Mouse (Mus musculus) midbrain, embryonic 15.5 days (tissue): ENCODE results near the gene Myoz1. TPM values are rescaled to one million over a fixed set of nuclear protein-coding genes. Genes with fewer than 3 reads are reported as not detected.
A peak's percentile ranks its signal among the peaks of the same experiment; 100 is the strongest.

ENCODE experiments used
- ATAC-seq: fragments of 200-750 bp; cut with Nextera tagmentation; replicated peaks from 2 replicates; pipeline ENCODE4 v1.8.0; 2017; ENCODE audit warnings: moderate TSS enrichment
- H3K27ac ChIP-seq: fragments of 300-500 bp; sonication (generic); 2 replicates; pipeline ENCODE4 v1.5.1; 2015; ENCODE audit warnings: mild to moderate bottlenecking, inconsistent platforms
- H3K27me3 ChIP-seq: fragments of 300-500 bp; sonication (generic); replicated peaks from 2 replicates; pipeline ENCODE4 v1.6.1; 2015; ENCODE audit warnings: inconsistent platforms
- H3K36me3 ChIP-seq: fragments of 300-500 bp; sonication (generic); replicated peaks from 2 replicates; pipeline ENCODE4 v1.6.1; 2015; ENCODE audit warnings: inconsistent platforms
- H3K4me1 ChIP-seq: fragments of 300-500 bp; sonication (generic); 2 replicates; pipeline ENCODE4 v1.6.1; 2015; ENCODE audit warnings: inconsistent platforms
- H3K4me2 ChIP-seq: fragments of 300-500 bp; sonication (generic); 2 replicates; pipeline ENCODE4 v1.6.1; 2015; ENCODE audit warnings: inconsistent platforms, mild to moderate bottlenecking, moderate library complexity
- H3K4me3 ChIP-seq: fragments of 300-500 bp; sonication (generic); 2 replicates; pipeline ENCODE4 v1.5.1; 2015; ENCODE audit warnings: mild to moderate bottlenecking, inconsistent platforms
- H3K9ac ChIP-seq: fragments of 300-500 bp; sonication (generic); 2 replicates; pipeline ENCODE4 v1.6.1; 2015; ENCODE audit warnings: mild to moderate bottlenecking, inconsistent platforms
- H3K9me3 ChIP-seq: fragments of 300-500 bp; sonication (generic); 2 replicates; pipeline ENCODE4 v1.6.1; 2016; ENCODE audit warnings: inconsistent platforms
- WGBS: fragments of 180-500 bp; shearing (Covaris S2); methylation state at CpG from one replicate; pipeline ENCODE4 v1.1.7; 2015; ENCODE audit warnings: mixed read lengths; 5-methylcytosine and 5-hydroxymethylcytosine counted together
- polyA plus RNA-seq: library from polyadenylated mRNA; unstranded; fragments of >200 nt; fragmentation: Nextera tagmentation; extraction: Ambion mirVana; gene quantifications from 2 replicates; pipeline ENCODE4 v1.2.1, GENCODE M21; 2015

Myoz1 gene
- polyA plus RNA-seq, 1 experiment from 2014 or later = 0.50 TPM

DNA sequence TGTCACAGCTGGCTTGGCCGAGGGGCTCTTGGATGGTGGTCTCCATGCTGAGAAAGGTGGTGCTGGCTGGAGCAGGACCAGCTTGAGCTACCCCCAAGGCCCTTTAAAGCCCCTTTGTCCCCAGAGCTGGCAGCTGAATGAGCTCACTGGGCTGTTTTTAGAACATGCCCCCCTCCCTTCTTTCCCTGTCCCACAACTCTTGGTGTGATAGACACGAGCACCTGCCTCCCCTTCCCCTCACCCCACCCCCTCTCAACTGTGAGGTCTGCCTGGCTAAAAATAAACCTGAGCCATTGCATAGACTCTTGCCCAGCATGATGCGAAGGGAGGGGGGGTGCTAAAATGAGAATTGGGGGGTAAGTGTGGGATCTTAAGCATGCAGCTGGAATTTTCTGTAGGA lies 8.1 kb upstream of the Myoz1 start:
- Histone ChIP-seq H3K4me3 (no peak overlapping the region), H3K9ac (no peak overlapping the region), H3K9me3 (no peaks in the 10 kb centered on the region), H3K4me2 (no peak overlapping the region), H3K4me1 (peaks cover 17% of the 10 kb centered on the region), H3K27me3 (peaks cover 14% of the 10 kb centered on the region), H3K27ac (no peak overlapping the region), H3K36me3 (no peaks in the 10 kb centered on the region)
- ATAC-seq = no peak
- WGBS = 47% methylated on average over 3 of the region's 3 CpGs

DNA sequence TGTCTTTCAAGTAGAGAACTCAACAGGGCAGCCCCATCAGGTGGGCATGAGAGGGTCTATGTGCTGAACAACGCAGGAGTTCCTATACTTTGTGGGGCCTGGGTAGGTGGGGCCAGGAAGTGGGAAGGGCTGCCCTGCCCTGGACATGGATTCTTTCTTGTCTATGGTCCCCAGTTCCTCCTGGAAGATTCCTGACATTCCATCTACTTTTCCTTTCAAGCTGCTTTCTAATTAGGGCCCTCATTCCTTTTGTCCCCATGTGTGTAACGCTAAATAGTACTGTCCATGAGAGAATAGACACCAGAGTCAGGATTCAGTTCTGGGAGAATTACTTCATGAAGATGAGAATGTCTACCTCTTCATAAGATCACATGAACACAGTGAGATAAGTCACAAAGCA lies 7.3 kb upstream of the Myoz1 start:
- Histone ChIP-seq H3K36me3 (no peaks in the 10 kb centered on the region), H3K9me3 (no peaks in the 10 kb centered on the region), H3K4me3 (no peak overlapping the region), H3K4me2 (no peak overlapping the region), H3K4me1 (peaks cover 17% of the 10 kb centered on the region), H3K9ac (no peak overlapping the region), H3K27ac (no peak overlapping the region), H3K27me3 (peaks cover 10% of the 10 kb centered on the region)
- no peak for ATAC-seq
- 71% methylated on average over 2 of the region's 2 CpGs for WGBS

DNA sequence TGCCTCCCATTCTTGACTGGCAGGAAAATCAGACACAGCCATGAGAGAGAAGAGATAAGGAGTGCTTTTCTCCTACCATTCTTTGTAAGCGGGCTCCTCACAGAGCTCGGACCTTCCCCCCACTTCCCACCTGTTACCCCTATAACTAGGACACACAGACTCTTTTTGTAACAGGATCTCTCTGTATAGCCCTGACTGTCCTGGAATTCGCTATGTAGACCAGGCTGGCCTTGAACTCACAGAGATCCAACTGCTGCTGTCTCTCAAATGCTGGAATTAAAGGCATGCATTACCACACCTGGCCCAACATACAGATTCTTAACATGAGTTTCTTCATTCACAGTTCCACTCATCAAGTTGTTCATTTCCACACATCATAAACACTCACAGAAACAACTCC lies 6.4 kb upstream of the Myoz1 start:
- ATAC-seq = no peak
- Histone ChIP-seq H3K4me2 (peak overlapping the region; percentile 80), H3K9me3 (no peaks in the 10 kb centered on the region), H3K4me1 (peaks cover 17% of the 10 kb centered on the region), H3K27me3 (peaks cover 7% of the 10 kb centered on the region; the same call in 1 of the 2 replicates), H3K4me3 (no peak overlapping the region), H3K36me3 (no peaks in the 10 kb centered on the region), H3K9ac (no peak overlapping the region), H3K27ac (no peak overlapping the region)
- 92% methylated on average over 3 of the region's 3 CpGs for WGBS

DNA sequence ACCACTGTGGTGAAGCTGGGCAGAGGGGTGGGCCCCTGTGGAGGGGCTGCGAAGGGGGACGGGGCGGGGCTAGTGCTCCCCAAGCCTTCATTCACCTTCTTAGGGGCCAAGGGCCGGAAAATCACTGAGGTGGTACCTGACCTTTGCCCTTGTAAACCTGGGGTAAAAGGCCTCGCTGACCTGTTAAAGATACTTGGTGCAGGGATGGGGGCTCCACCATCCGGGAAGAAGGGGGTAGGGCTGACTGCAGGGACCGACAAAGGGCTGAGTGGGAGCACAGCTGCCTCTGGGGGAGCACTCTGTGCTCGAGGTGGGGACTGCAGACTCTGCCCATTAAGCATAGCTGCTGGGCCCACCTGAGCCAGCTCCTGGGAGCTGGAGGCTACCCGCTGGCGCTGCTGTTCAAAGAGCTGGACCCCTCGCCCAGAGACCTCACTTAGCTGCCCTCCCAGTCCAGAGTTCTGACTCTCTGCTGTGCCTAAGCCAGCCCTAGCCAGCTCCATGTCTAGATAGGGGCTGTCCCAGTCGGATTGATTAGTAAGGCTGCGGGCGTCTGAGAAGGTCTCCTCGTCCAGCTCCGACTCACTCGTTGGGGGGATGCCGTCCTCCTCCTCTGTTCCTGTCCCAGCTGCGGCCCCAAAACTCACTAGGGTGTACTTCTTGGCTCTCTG lies 5.5 kb upstream of the Myoz1 start:
- Histone ChIP-seq H3K27ac (peak overlapping the region; percentile 86), H3K36me3 (no peaks in the 10 kb centered on the region), H3K9ac (peak overlapping the region; percentile 71), H3K4me3 (peak overlapping the region; percentile 61), H3K9me3 (no peaks in the 10 kb centered on the region), H3K4me1 (peaks cover 17% of the 10 kb centered on the region), H3K4me2 (peak overlapping the region; percentile 80), H3K27me3 (peaks cover 7% of the 10 kb centered on the region; the same call in 1 of the 2 replicates)
- 9% methylated on average over 19 of the region's 19 CpGs for WGBS
- ATAC-seq = peak; percentile 70

DNA sequence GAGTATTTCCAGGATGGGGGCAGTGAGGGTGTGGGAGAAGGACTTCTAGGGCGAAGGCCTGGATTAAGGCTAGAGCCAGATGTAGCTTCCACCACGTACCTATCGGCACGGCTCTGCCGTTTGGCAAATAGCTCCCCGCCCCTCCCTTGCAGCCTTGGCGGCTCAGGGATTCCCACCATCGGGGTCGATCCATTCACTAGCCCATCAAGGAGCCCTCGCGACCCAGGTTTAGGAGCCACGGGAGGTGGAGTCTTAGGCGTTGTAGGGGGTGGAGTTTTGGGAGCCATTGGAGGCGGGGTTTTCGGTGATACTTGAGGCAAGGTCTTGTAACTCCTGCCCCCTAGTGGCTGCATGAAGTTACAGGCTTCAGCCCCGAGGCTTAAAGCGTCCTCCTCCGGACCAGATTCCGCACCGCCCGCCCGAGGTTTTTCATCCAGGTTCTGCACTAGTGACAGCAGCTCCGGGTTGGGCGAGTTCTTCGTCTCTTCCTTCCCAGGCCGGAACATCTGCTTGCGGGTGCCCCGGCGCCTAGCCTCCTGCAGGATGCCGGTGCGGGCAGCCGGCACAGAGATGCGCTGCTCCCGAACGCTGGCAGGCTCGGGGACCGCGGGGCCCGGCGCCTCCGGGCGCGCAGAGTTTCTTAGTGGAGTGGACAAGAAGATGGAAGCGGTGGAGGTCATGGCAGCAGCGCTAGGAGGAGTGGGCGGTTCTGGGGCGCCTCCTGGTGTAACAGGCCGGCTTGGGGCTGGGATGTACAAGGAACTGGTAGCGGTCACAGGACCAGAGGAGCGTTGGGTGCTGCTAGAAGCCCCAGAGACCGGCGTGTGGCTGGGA lies 4.7 kb upstream of the Myoz1 start:
- Histone ChIP-seq H3K36me3 (no peaks in the 10 kb centered on the region), H3K9ac (peak overlapping the region; percentile 71), H3K4me3 (peak overlapping the region; percentile 61), H3K4me2 (peak overlapping the region; percentile 80), H3K27me3 (0 out of 2 replicates have a peak, but pooled peaks cover 7% of the 10 kb centered on the region), H3K4me1 (peaks cover 17% of the 10 kb centered on the region), H3K9me3 (no peaks in the 10 kb centered on the region), H3K27ac (peak overlapping the region; percentile 86)
- ATAC-seq = peak; percentile 89
- 1% methylated on average over 52 of the region's 52 CpGs for WGBS

- Histone ChIP-seq H3K4me2 (no peak overlapping the region), H3K36me3 (no peaks in the 10 kb centered on the region), H3K27ac (no peak overlapping the region), H3K27me3 (peaks cover 7% of the 10 kb centered on the region; the same call in 1 of the 2 replicates), H3K9me3 (no peaks in the 10 kb centered on the region), H3K4me3 (no peak overlapping the region), H3K4me1 (peaks cover 17% of the 10 kb centered on the region), H3K9ac (no peak overlapping the region)
- ATAC-seq = no peak
- WGBS = 98% methylated on average over 7 of the region's 7 CpGs
Measured at GRCm38 (mm10) chr14:20659687-20660086, 3.3 kb upstream of the Myoz1 start.

DNA sequence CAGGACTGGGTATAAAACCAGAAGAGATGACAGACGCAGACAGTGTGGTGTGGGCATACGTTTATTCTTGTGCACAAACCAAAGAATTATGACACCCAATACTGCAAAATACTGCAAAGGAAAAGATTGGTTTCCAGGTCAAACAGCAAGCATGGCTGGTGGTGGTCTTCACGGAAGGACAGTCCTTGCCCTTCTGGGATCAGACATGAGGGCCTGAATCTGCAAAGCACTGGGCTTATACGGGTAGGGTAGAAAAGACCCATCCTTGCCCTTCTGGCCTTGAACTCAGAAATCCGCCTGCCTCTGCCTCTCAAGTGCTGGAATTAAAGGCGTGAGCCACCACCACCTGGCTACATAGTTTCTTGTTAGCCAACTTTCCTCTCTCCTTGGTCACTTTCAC lies 2.6 kb upstream of the Myoz1 start:
- WGBS = 85% methylated on average over 6 of the region's 6 CpGs
- peaks cover 17% of the 10 kb centered on the region for H3K4me1 ChIP-seq
- no peak for ATAC-seq
- no peaks in the 10 kb centered on the region for H3K9me3 ChIP-seq
- H3K9ac ChIP-seq = no peak overlapping the region
- peaks cover 7% of the 10 kb centered on the region; the same call in 1 of the 2 replicates for H3K27me3 ChIP-seq
- no peak overlapping the region for H3K4me3 ChIP-seq
- no peaks in the 10 kb centered on the region for H3K36me3 ChIP-seq
- H3K27ac ChIP-seq = no peak overlapping the region
- no peak overlapping the region for H3K4me2 ChIP-seq

DNA sequence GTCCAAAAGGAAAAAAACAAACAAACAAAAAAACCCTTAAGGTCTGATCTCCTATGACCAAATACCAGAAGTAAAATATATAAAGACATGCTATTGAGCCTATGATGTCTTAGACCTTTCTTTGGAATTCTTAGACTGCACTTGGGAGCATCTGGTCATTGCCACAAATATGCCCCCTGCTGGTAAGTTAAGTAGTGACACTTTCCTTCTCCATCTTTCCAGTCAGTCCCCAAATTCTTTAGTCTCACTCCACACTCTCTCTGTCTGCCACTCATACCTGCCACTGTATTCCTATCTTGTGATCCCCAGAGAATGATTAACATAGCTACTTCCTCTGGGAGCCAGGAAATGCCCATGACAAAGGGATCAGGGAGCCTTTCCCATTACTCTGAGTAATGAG lies 2.0 kb upstream of the Myoz1 start:
- Histone ChIP-seq H3K9ac (no peak overlapping the region), H3K27ac (no peak overlapping the region), H3K4me2 (no peak overlapping the region), H3K4me3 (no peak overlapping the region), H3K27me3 (peaks cover 4% of the 10 kb centered on the region; the same call in 1 of the 2 replicates), H3K36me3 (no peaks in the 10 kb centered on the region), H3K9me3 (no peaks in the 10 kb centered on the region), H3K4me1 (peaks cover 17% of the 10 kb centered on the region)
- ATAC-seq = no peak

- 83% methylated on average over 9 of the region's 9 CpGs for WGBS
- H3K27me3 ChIP-seq = no peaks in the 10 kb centered on the region; the same call in 1 of the 2 replicates
- H3K9ac ChIP-seq = no peak overlapping the region
- H3K27ac ChIP-seq = no peak overlapping the region
- H3K4me3 ChIP-seq = no peak overlapping the region
- no peak overlapping the region for H3K4me2 ChIP-seq
- no peaks in the 10 kb centered on the region for H3K36me3 ChIP-seq
- no peak for ATAC-seq
- H3K9me3 ChIP-seq = no peaks in the 10 kb centered on the region
- peaks cover 4% of the 10 kb centered on the region; the same call in 1 of the 2 replicates for H3K4me1 ChIP-seq
Measured at GRCm38 (mm10) chr14:20655731-20656130, 609 bp downstream of the Myoz1 start.

- no peak overlapping the region for H3K27ac ChIP-seq
- ATAC-seq = no peak
- no peak overlapping the region for H3K4me3 ChIP-seq
- H3K4me1 ChIP-seq = no peaks in the 10 kb centered on the region
- H3K4me2 ChIP-seq = no peak overlapping the region
- no peaks in the 10 kb centered on the region for H3K36me3 ChIP-seq
- no peaks in the 10 kb centered on the region for H3K9me3 ChIP-seq
- H3K9ac ChIP-seq = no peak overlapping the region
- 86% methylated on average over 9 of the region's 9 CpGs for WGBS
- H3K27me3 ChIP-seq = no peaks in the 10 kb centered on the region; the same call in 1 of the 2 replicates
Measured at GRCm38 (mm10) chr14:20654690-20655421, 1.5 kb downstream of the Myoz1 start.

DNA sequence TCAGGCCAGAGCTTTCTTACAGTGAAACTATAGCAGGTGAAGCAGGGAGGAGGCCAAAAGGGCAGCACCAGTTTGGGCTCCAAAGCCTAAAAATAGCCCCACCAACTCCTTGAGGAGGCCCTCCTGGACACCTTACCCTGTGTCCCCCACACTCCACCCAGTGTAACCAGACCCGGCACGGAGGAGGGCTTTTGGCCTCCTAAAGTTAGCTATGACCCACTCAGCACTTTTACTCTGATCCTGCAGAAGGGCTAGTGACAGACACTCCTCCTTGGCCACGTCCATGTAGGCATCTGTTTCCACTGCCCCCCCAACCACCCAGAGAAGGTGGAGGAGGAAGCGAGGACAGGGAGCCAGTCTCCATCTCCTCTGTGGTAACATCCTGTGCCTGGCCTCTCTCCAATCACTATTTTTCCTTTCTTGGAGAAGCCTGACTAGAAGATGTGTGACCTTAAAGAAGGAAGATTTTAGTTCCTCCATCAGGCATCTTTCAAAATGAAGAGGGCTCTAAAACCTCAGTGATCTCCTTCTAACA lies 4.6 kb downstream of the Myoz1 start:
- Histone ChIP-seq H3K9me3 (no peaks in the 10 kb centered on the region), H3K27me3 (no peaks in the 10 kb centered on the region; the same call in 1 of the 2 replicates), H3K36me3 (no peaks in the 10 kb centered on the region), H3K4me2 (no peak overlapping the region), H3K9ac (no peak overlapping the region), H3K4me1 (no peaks in the 10 kb centered on the region), H3K4me3 (no peak overlapping the region), H3K27ac (no peak overlapping the region)
- WGBS = 69% methylated on average over 4 of the region's 4 CpGs
- ATAC-seq = no peak

DNA sequence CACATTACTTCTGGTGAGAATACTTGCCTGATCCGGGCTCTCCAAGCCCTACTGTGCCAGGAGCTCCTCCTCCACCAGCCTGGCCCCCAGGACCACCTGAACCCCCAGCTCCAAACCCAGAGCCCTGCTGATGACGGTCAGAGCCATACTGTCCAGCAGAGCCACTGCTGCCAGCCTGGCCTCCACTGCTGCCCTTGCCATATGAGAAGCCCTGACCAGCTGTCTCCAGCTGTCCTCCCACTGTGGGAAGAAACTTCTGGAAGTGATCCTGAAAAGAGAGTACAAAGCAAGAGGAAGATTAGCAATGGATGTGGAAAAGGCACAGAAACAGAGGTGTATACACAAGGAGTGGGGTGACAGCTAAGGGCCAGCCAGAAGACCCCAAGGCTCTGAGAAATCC lies 5.3 kb downstream of the Myoz1 start:
- 76% methylated on average over 2 of the region's 2 CpGs for WGBS
- Histone ChIP-seq H3K4me3 (no peak overlapping the region), H3K4me2 (no peak overlapping the region), H3K4me1 (no peaks in the 10 kb centered on the region), H3K9me3 (no peaks in the 10 kb centered on the region), H3K36me3 (no peaks in the 10 kb centered on the region), H3K9ac (no peak overlapping the region), H3K27me3 (no peaks in the 10 kb centered on the region; the same call in 1 of the 2 replicates), H3K27ac (no peak overlapping the region)
- ATAC-seq = no peak
